Mouse (Mus musculus): ENCODE results near the gene Cuedc1. TPM values are rescaled to one million over a fixed set of nuclear protein-coding genes. Genes with fewer than 3 reads are reported as not detected.
A peak's percentile ranks its signal among the peaks of the same experiment; 100 is the strongest.

The Cuedc1 gene
- total and polyA plus RNA-seq, 3 experiments: 1.0 to 4.8 TPM; not detected in 1

DNA sequence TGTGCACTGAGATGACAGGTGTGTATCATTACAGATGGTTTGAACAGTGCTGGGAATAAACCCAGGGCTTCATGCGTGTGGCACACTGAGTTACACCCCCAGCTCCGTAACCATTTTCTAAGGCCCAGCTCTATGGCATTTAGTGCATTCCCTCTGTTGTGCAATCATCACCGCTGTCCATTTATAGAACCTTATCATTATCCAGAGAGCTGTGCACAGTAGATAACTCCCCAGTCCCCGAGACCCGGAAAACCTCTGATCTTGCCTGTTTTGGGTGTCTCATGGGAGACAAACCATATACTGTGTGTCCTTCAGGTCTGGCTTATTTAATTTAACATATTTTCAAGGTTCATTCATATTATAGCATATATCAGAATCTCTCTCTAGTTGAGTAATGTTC, 49.5 kb downstream of the Cuedc1 start (continued):
- no peak for TF ChIP-seq ZMIZ1 (IDR thresholded peaks at IDR 0.05; ENCODE audit: low read depth, low read length)

DNA sequence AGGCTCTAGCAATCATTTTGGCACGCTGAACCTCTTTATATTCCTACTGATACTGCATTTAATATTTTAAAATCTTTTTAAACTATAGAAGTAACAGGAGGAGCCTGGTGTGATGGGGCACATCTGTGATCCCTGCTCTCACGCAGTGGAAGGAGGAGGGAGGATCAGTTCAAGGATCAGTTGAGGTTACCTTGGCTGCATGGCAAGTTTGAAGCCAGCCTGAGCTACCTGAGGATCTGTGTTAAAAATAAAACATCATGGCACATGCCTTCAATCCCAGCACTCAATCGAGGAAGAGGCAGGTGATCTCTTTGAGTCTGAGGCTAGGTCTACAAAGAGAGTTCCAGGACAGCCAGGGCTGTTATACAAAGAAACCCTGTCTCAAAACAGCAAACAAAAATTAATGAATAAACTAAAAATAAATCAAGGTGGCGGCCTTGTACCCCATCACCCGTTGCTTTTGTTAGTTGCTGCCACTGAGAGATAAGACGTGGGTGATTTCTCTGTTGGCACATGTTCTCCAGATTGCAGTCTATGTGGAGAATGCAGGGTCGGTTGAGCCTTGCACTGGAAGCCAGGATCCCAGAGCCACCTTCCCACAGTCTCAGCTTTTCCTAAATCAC, 50.3 kb downstream of the Cuedc1 start:
- no peak overlapping the region for H3K4me3 ChIP-seq (ENCODE audit: control insufficient read depth in 1 of 2, insufficient read depth in 1 of 2, low read depth in 2 of 2, low read length in 2 of 2)
- H3K9me3 ChIP-seq (replicated peaks; ENCODE audit: insufficient read depth, low read length): no peaks in the 10 kb centered on the region
- H3K4me1 ChIP-seq (ENCODE audit: control insufficient read depth in 1 of 2, insufficient read depth in 2 of 2, low read length in 2 of 2): peaks cover 22 to 45% of the 10 kb centered on the region in 2 experiments
- peaks cover 0 to 37% of the 10 kb centered on the region in 2 experiments; a peak in 2 of 4 replicates for H3K36me3 ChIP-seq (ENCODE audit: control insufficient read depth in 1 of 2, insufficient read depth in 2 of 2, low read length in 2 of 2)
- H3K79me2 ChIP-seq (ENCODE audit: control insufficient read depth, insufficient read depth, low read length, poor library complexity): no peaks in the 10 kb centered on the region
- TF ChIP-seq USF2 (IDR thresholded peaks at IDR 0.05; ENCODE audit: borderline replicate concordance in 1 of 2, insufficient read depth in 1 of 2, low read depth in 1 of 2, low read length in 2 of 2) (no peak), CHD2 (IDR thresholded peaks at IDR 0.05; ENCODE audit: low read length) (no peak), CTCF (IDR thresholded peaks at IDR 0.05 in 2 of 3, conservative IDR thresholded peaks at IDR 0.05 in 1 of 3; ENCODE audit: control insufficient read depth in 1 of 3, insufficient read depth in 1 of 3, low read depth in 2 of 3, low read length in 3 of 3, poor library complexity in 1 of 3, severe bottlenecking in 1 of 3) (no peak), ZKSCAN1 (IDR thresholded peaks at IDR 0.05; ENCODE audit: low read depth, low read length) (no peak), HCFC1 (IDR thresholded peaks at IDR 0.05; ENCODE audit: low read depth, low read length) (no peak), SIN3A (IDR thresholded peaks at IDR 0.05; ENCODE audit: low read length) (peak; percentile 39; the same call in 1 of the 2 replicates), MAX (IDR thresholded peaks at IDR 0.05; ENCODE audit: low read length) (peak; percentile 83), RCOR1 (IDR thresholded peaks at IDR 0.05; ENCODE audit: low read depth, low read length) (peak; percentile 97), GATA1 (IDR thresholded peaks at IDR 0.05; ENCODE audit: low read depth, low read length) (peak; percentile 75), MAFK (IDR thresholded peaks at IDR 0.05; ENCODE audit: borderline replicate concordance, low read depth, low read length) (no peak), MYC (IDR thresholded peaks at IDR 0.05; ENCODE audit: low read depth, low read length) (peak; percentile 84), TAL1 (IDR thresholded peaks at IDR 0.05; ENCODE audit: low read length) (peak; percentile 76), ZMIZ1 (IDR thresholded peaks at IDR 0.05; ENCODE audit: low read depth, low read length) (no peak), TCF12 (IDR thresholded peaks at IDR 0.05; ENCODE audit: low read depth, low read length) (peak; percentile 89), POLR2AphosphoS5 (IDR thresholded peaks at IDR 0.05; ENCODE audit: borderline replicate concordance, low read depth, low read length) (no peak), ETS1 (IDR thresholded peaks at IDR 0.05; ENCODE audit: low read depth, low read length) (peak; percentile 56; the same call in 1 of the 2 replicates), GABPA (IDR thresholded peaks at IDR 0.05; ENCODE audit: low read depth, low read length) (no peak), USF1 (IDR thresholded peaks at IDR 0.05; ENCODE audit: low read depth, low read length) (peak; percentile 76), RAD21 (IDR thresholded peaks at IDR 0.05; ENCODE audit: low read depth, low read length) (no peak), BHLHE40 (IDR thresholded peaks at IDR 0.05; ENCODE audit: borderline replicate concordance, low read depth, low read length) (peak; percentile 97), POLR2A (IDR thresholded peaks at IDR 0.05; ENCODE audit: control insufficient read depth in 1 of 2, insufficient read depth in 1 of 2, low read depth in 1 of 2, low read length in 2 of 2, poor library complexity in 1 of 2) (no peak), MYB (IDR thresholded peaks at IDR 0.05; ENCODE audit: low read depth, low read length) (peak; percentile 86), MEF2A (IDR thresholded peaks at IDR 0.05; ENCODE audit: extremely low read depth, insufficient replicate concordance, low read depth, low read length, poor library complexity, severe bottlenecking) (peak; percentile 87; the same call in 1 of the 2 replicates), CHD1 (IDR thresholded peaks at IDR 0.05; ENCODE audit: low read depth, low read length) (no peak), EP300 (IDR thresholded peaks at IDR 0.05; ENCODE audit: low read depth in 1 of 2, low read length in 2 of 2) (peak; percentile 77 to 89), MXI1 (IDR thresholded peaks at IDR 0.05; ENCODE audit: low read depth, low read length) (peak; percentile 74; the same call in 1 of the 2 replicates), ELF1 (IDR thresholded peaks at IDR 0.05; ENCODE audit: low read depth, low read length) (no peak), KAT2A (conservative IDR thresholded peaks at IDR 0.05; ENCODE audit: low read depth, low read length) (no peak), MAZ (IDR thresholded peaks at IDR 0.05; ENCODE audit: low read depth, low read length) (no peak), ZC3H11A (IDR thresholded peaks at IDR 0.05; ENCODE audit: low read depth, low read length) (no peak), ZNF384 (IDR thresholded peaks at IDR 0.05; ENCODE audit: low read depth, low read length) (no peak)
- H3K27ac ChIP-seq (ENCODE audit: control insufficient read depth, low read depth, low read length): peak overlapping the region; percentile 30; the same call in 1 of the 2 replicates
- H3K9ac ChIP-seq (ENCODE audit: control insufficient read depth, low read depth, low read length, poor library complexity, severe bottlenecking): no peak overlapping the region; the same call in 1 of the 2 replicates
- peak; percentile 59 for DNase-seq (ENCODE audit: low read depth, low spot score)
- no peaks in the 10 kb centered on the region; a peak in 1 of 4 replicates for H3K27me3 ChIP-seq (ENCODE audit: control insufficient read depth in 1 of 2, insufficient read depth in 2 of 2, low read length in 2 of 2)

All from MEL (cell line).